Mouse (Mus musculus) left cerebral cortex, adult 8-10 months (tissue): ENCODE data around the gene Mok. TPM values are rescaled to one million over a fixed set of nuclear protein-coding genes. Genes with fewer than 3 reads are reported as not detected.

ENCODE experiments used
- DNase-seq, 2 experiments: peaks; one replicate each; pipeline ENCODE4 v3.0.0; 2022; ENCODE audit warnings: low spot score in 2 of 2
- total RNA-seq, 4 experiments: library from RNA; stranded (reverse); gene quantifications; 2 replicates each; pipeline ENCODE4 v1.2.4; 2022

The Mok gene
- total RNA-seq, 4 experiments from 2014 or later: 9.8 to 11.6 (median 10.5) TPM

DNA sequence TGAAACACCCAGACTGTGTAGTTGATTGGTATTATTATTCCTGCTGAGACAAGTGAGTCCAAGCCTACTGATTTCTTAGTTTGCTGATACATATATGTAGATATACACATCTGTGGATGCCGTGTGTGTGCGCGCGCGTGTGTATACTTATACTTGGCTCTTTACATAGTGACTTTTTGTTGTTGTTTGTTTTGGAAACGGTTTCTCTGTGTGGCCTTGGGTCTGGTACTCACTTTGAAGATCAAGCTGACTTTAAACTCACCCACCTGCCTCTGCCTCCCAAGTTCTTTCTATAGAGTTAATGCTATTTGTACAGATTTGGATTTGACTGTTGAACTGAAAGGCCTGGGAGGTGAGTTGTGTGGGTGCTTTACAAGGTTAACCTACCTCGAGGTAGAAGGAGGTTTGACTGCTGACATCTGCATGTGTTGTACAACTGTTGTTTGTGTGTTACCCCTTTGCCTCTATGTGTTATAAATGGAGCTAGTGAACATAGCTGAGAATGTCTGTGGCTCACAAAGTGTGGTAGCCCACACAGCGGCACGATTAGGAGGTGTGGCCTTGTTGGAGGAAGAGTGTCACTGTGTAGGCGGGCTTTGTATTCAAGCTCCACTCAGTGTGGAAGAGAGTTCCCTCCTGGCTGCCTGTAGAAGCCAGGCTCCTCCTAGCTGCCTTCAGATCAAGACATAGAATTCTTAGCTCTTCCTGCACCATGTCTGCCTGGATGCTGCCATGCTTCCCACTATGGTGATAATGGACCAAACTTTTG, 70.1 kb downstream of the Mok start:
- DNase-seq: peak in 1 of 2 experiments; percentile 49

DNA sequence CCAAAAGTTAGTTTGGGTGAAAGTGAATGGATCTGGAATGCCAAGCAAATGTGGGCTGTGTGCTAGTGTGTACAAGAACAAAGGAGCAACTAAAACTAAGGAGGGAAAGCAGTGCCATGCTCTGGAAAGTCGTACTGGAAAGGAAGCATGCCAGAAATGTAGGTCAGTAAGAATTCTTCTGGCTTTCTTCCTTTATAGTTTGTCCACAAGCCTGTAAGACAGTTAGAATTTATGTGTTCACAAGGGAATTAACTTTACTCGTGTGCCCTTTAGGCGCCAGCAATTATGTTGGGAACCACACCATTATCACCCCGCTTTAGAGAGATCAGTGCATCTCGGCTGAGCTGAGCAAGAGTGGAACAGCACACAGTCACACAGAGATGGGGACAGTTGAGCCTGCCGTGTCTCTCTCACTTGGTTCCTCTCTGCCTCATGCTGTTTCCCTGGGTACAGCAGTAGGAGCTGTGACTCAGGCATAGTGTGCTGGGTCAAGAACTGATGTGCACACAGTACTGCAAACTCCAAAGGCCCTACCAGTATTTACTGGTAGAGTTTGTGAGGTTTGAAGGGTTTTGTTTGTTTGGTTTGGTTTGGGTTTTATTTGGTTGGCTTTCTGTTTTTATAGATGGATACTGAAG, 71.0 kb downstream of the Mok start:
- DNase-seq: no peak

DNA sequence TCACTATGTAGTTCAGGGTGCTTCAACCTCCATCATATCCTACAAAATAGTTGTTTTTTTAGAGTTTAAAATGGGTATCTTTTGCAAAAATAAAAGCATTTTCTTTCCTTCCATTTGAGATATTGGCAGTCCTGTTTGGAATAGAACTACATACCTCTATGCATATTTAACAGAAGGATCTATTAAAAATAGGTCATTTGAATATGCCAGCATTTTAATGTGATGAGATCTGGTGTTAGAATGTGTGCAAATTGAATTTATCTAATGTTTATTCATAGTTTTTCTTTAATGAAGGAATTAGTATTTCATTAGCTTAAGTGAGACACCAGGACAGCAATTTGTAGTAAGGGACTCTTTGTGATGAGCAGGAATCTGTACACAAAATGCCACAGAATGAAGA, 72.2 kb downstream of the Mok start:
- DNase-seq: no peak

DNA sequence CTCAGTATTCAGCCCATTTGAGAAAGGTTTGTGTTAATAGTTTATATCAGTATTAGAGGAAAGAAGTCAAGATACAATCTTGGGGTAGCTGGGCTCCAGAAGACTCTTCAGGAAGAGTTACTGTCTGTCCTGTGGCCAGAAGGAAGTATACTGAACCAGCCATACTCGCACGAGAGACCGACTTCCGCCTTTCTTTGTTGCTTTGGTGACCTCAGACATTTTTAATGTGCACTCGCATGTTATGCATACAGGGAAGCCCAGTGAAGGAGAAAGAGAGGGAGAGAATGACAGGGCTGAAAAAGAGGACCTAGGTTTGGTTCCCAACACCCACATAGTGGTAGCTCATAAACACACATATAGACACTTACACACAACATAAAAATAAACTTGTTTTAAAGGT, 76.2 kb downstream of the Mok start:
- no peak for DNase-seq

DNA sequence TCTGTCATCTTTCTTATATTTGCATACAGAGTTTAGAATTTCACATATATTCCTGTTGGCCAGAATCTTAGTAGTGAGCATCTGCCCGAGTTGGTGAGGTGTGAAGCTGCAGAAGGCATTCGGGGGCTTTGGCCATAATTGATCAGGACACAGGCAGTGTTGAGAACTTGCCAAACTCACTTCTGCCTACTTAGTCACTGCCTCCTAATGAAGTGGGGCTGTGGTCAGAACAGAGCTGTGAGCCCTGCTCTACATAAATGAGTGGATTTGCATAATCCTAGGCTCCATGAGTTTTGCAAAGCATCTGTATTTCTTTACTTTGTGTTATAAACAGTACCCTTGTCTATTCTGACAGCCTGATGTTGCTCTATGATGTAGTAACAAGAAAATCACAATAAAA, 78.4 kb downstream of the Mok start:
- no peak for DNase-seq

DNA sequence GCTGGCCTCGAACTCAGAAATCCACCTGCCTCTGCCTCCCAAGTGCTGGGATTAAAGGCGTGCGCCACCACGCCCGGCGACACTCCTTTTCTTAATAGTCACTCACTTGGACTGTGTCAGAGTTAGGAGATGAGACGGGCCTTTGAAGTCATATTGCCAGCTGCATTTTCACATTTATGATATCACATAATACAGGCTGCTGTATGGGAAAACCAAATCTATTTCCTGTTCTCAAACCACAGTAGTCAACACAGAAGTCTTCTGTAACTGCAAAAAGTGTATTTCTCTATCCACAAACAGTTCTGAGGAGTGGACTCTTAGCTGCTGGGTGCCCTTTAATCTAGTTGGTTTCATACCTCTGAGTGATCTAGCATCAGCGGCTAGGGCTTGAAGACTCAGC, 81.8 kb downstream of the Mok start:
- DNase-seq: no peak

Other genes with a start within 250 kb of the Mok start
- 100 to 1,000 TPM; 273 to 304 (median 298) TPM for gene Dync1h1, start 239.5 kb downstream of the Mok start, total RNA-seq
- not detected for gene 1700001K19Rik, start 158.3 kb downstream of the Mok start, total RNA-seq
- gene Hsp90aa1, start 138.2 kb downstream of the Mok start, total RNA-seq: 1,000 to 10,000 TPM in 3 of 4 experiments, 100 to 1,000 TPM in 1; 977 to 1,063 (median 1,024) TPM
- gene Wdr20, start 103.0 kb downstream of the Mok start, total RNA-seq: 10 to 100 TPM; 44.9 to 50.4 (median 47.1) TPM
- gene Zfp839, start 9.3 kb upstream of the Mok start, total RNA-seq: 10 to 100 TPM; 12.3 to 15.5 (median 13.0) TPM
- gene Cinp, start 48.2 kb upstream of the Mok start, total RNA-seq: 10 to 100 TPM; 76.5 to 77.3 (median 76.7) TPM
- gene Tecpr2, start 48.3 kb upstream of the Mok start, total RNA-seq: 10 to 100 TPM; 45.8 to 51.8 (median 49.3) TPM
- 10 to 100 TPM; 13.6 to 18.7 (median 16.5) TPM for gene Ankrd9, start 138.1 kb upstream of the Mok start, total RNA-seq
- 10 to 100 TPM; 13.0 to 15.2 (median 14.2) TPM for gene Rcor1, start 198.4 kb upstream of the Mok start, total RNA-seq